Mouse (Mus musculus) embryonic stem cell, embryonic (primary cell): ENCODE data around the gene Cadm2.

Experiments
- CTCF ChIA-PET, 4 experiments: fragments of 300-600 bp in 2 of 4; fragments of 350-600 bp in 2 of 4; sonication (Branson Sonifier 250); formaldehyde crosslinking; loops; one replicate each; lab custom pipeline; 2022; ENCODE audit warnings: inconsistent platforms in 2 of 4; lab: Charles Lee
- POLR2A ChIA-PET, 4 experiments: fragments of 300-600 bp in 2 of 4; fragments of 350-600 bp in 2 of 4; sonication (Branson Sonifier 250); formaldehyde crosslinking; loops; one replicate each; lab custom pipeline; 2022; ENCODE audit warnings: antibody characterized with exemption in 4 of 4, inconsistent platforms in 1 of 4; lab: Charles Lee

Gene Cadm2

DNA sequence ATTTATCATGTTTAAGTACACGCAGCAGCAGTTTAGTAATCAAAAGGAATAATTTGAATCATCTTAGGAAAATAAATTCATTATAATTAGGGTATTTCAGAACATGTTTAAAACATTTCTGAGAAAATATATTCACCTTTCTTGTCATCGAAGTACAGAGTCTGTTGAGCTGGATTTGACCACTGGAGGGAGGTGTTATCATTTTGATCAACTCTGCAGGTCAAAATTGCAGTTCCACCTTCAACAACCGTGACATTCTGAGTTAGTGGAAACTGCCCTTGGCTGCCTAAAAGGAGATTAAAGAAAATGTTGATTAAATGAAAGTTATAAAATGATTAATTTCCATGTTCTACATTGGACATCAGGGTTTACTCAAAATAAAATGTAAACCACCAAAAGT lies 738.1 kb downstream of the Cadm2 start:
- CTCF ChIA-PET: no interaction called here
- POLR2A ChIA-PET: no interaction called here

- ChIA-PET CTCF (no interaction called here), POLR2A (no interaction called here)
These were observed 749.5 kb downstream of the Cadm2 start for GRCm38 (mm10) chr16:66871201-66871600.

DNA sequence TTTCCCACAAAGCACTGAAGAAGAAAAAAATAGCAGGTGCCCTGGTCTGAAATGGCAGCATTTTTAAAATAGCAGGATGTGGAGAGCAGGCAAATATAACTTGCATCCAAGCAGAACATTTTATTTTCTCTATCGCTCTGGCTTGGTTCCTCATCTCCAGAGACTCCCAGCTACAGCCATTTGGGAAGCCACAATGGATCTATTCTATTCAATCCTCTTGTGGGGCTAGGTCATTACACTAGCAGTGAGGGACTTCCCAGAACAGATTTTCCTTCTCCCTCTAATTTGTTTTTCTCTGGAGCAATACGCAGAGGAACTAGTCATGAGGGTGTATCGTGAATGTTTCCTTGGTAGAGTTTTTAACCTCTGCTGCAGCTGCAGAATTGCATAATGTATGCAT lies 769.7 kb downstream of the Cadm2 start:
- POLR2A ChIA-PET: no interaction called here
- CTCF ChIA-PET: no interaction called here

DNA sequence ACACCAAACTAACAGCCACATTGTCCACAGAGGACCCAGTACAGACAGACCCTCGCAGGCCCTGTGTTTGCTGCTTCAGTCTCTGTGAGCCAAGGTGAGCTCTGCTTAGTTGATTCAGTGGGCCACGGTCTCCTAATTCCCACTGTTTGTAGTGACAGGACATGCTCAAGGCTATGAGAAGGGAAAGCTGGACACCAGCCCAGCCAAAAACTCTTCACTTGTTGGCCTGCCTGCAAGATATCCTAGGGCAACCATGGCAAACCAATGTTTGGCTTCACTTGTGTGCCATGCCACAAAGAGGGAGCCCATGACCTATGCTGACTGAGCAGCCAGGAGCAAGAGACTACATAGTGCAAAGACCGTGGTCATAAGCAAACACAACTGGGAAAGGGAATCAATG lies 795.8 kb downstream of the Cadm2 start:
- POLR2A ChIA-PET: no interaction called here
- CTCF ChIA-PET: no interaction called here

DNA sequence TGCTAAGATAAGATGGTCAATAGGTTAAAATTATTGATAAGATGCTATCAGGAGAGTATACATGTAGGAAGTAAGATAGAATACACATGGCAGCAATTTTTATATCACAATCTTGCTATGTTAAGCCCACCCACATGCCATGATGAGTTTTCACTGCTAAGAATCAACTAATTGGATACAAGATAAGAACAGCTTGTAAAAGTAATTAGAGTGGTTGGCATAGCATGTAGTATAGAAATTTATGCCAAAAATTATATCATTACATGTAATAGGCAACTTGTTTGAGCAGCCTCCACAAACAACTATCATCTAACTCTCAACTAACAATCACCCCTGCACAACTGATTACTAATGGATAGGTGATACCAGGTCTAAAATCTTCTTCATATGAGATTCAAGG lies 809.2 kb downstream of the Cadm2 start:
- CTCF ChIA-PET: no interaction called here

GRCm38 (mm10) chr16:66798204-66798603 lies 822.5 kb downstream of the Cadm2 start:
- CTCF ChIA-PET: no interaction called here
- POLR2A ChIA-PET: no interaction called here

More for the DNA sequence above, 809.2 kb downstream of the Cadm2 start:
- POLR2A ChIA-PET: no interaction called here

- CTCF ChIA-PET: no interaction called here
- POLR2A ChIA-PET: no interaction called here
These were observed 827.6 kb downstream of the Cadm2 start for GRCm38 (mm10) chr16:66793067-66793466.

DNA sequence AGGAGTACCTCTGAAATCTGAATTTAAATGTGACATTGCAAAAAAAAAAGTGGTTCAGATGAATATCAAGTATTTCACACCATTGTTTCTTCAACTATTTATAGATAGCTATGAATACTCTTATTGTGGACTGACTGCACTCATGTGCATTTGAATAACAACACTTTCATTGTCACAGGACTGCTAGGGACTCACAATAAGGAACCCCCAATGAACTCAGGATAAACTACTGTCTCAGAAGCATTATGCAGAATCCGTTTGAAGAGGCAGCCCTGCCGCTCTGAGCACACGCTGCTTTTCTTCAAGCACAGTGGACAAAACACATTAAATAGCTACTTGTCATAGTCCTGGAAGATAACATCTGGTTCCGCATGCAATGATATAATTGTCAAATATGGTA lies 848.8 kb downstream of the Cadm2 start:
- POLR2A ChIA-PET: no interaction called here
- CTCF ChIA-PET: no interaction called here

DNA sequence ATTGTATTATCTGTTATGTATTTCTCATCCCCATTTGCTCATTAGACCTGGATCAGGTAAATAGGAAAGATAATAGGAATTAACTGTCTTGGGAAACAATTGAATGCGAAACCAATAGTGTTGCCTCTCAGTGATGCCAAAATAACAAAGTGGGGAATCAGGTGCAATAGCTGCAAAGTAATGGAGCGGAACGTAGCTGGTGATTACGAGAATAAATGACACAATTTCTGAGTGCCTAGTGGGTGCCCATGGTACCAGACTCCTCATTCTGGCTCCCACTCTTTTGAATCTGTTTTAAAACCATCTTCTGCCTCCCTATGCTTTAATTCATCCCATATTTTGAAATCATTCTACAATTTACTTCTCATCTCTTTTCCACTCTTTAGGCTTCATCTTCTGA lies 851.2 kb downstream of the Cadm2 start:
- ChIA-PET POLR2A (no interaction called here), CTCF (no interaction called here)

DNA sequence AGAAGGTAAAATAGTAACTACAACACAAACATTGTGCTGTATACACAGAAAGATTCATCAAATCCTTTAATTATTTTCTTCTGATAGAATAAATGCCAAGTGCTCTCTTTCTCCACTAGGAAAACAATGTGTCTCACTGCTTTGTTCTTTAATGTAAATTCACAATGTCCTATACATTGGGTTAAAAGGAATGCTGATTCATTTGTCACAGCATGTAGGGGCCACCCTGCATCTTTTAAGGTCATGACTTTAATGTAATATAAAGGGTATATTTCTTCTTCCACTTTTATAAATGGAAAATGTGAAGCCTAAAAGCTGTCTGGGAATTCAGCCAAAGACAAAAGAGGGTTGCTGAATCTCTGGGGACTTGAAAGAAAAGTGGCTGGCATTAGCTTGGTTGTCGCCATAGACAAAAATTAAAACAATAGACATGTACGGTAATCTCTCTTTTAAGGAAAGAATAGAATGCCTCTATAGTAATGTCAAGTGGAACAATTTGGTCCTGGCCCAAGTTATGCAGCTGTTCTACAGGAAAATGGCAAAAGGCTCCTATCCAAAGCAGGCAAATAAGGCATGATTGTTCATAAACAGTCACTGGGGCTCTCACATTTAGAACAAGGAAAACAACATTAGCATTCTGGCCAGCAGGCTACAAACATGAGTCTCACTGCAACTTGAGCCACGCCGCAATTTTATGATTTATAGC lies 851.9 kb downstream of the Cadm2 start:
- ChIA-PET POLR2A (no interaction called here), CTCF (interaction anchor here in 1 of 4 experiments (0.5 kb wide), 1 partner anchor 376 kb away, joined by 6 read pairs; no protein-coding TSS in a partner anchor)

- CTCF ChIA-PET: interaction anchor here in 1 of 4 experiments (0.6 kb wide), 1 partner anchor 210 kb away, joined by 5 read pairs; no protein-coding TSS in a partner anchor
- POLR2A ChIA-PET: no interaction called here
These were observed 858.9 kb downstream of the Cadm2 start for GRCm38 (mm10) chr16:66761546-66762473.

DNA sequence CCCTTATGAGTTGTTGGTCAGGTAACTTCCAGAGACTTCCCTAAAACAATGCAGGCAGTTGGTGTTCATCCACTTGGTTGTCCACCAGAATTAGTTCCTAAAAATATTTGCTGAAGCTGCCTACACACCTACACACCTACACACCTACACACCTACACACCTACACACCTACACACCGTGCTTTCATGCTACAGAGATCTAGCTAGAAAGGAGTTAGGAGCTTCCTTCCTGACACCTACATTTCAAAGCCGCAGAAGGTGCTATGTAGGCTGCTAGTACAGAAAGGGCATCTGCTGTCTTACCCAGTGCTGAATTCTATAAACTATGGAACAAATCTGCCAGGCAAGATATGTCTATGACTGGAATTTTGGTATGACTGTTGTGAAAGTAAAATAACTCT lies 872.2 kb downstream of the Cadm2 start:
- POLR2A ChIA-PET: interaction anchor here in 1 of 4 experiments (0.7 kb wide), 1 partner anchor 8 kb away, joined by 3 read pairs; no protein-coding TSS in a partner anchor
- CTCF ChIA-PET: no interaction called here

- CTCF ChIA-PET: no interaction called here
- POLR2A ChIA-PET: no interaction called here
These were observed 889.5 kb downstream of the Cadm2 start for GRCm38 (mm10) chr16:66731212-66731611.

DNA sequence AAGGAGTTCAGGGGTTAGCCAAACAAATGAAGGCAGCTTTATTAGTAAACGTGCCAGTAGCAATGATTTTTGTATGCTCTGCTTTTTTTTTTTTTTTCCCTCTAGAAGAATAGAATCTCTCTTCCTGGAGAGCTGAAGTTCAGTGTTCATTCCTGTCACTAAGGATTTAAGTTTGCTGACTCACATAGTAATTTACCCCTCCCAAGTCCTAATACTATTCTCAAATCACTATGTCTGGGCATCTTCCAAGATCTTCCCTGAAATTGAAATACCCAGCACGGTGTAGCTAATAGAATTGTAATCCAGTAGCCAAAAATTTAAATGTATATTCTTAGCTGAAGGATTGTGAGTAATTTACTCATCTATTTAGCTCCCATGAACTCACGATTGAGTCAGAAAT lies 914.2 kb downstream of the Cadm2 start:
- ChIA-PET CTCF (interaction anchor here in 1 of 4 experiments (0.7 kb wide), 1 partner anchor 1772 kb away, joined by 3 read pairs; no protein-coding TSS in a partner anchor), POLR2A (no interaction called here)

DNA sequence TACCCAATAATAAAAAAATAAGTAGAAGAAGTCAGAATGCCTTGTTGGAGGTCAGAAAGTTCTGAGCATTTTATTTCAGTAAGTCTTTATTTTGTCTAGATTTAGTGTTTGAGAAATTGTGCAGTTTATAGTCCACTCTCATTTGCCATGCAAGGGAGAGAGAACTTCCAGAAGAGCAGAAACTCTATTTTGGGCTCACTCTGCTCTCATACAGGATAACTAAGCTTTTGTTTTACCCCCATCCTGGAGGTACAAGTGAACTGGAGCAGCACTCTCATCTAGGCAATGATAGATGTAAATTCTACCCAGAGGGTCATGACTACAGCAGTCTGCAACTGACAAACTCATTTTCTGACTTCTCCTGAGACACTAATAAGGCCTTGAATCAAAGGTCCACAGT lies 925.9 kb downstream of the Cadm2 start:
- ChIA-PET CTCF (no interaction called here), POLR2A (no interaction called here)

- POLR2A ChIA-PET: no interaction called here
- CTCF ChIA-PET: no interaction called here
These were observed 943.5 kb downstream of the Cadm2 start for GRCm38 (mm10) chr16:66677241-66677640.

DNA sequence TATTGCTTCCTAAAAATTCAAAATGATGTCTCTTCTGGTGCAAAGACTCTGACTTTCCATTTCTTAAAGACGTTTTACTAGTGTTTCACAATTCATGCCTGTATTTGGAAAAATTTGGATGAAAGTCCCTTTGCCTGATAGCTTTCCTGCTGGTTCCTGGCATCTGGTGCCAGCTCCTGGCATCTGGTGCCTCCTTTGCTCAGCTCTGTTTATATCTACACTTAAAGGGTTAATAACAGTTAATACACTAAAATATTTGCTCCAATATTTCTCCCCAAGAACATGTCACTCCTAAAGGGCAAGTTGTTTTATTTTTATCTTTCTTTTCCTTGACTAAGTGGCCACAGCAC lies 969.7 kb downstream of the Cadm2 start:
- CTCF ChIA-PET: no interaction called here
- POLR2A ChIA-PET: no interaction called here

- CTCF ChIA-PET: no interaction called here
These were observed 970.2 kb downstream of the Cadm2 start for GRCm38 (mm10) chr16:66650348-66651012.

GRCm38 (mm10) chr16:66647798-66648197 lies 972.9 kb downstream of the Cadm2 start:
- POLR2A ChIA-PET: no interaction called here
- CTCF ChIA-PET: no interaction called here

More at GRCm38 (mm10) chr16:66650348-66651012, 970.2 kb downstream of the Cadm2 start:
- POLR2A ChIA-PET: no interaction called here

DNA sequence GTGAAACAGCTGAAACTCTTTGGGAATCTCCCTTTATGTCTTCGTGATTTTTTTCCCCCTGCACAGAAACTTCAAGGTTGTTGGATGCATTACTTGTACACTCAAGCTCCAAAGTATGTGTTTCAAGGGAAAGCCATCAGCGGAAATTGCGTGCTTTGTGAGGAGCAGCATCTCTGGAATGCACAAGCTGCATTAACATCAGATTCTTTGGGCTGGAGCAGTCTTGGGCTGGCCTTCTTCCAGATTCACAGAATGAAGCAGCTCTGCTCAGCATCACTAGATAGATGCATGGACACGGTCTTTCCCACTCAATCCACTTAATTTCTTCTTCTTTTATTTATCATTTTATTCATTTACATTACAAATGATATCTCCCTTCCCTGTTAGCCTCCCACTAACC lies 977.1 kb downstream of the Cadm2 start:
- POLR2A ChIA-PET: no interaction called here
- CTCF ChIA-PET: no interaction called here
